Mouse (Mus musculus) embryonic fibroblast, embryonic 13.5 days (primary cell): ENCODE measurements around the gene Zc3hav1.

Source experiments
- CTCF ChIP-seq: IDR thresholded peaks from 2 replicates; pipeline ENCODE4 v1.5.1; 2011; ENCODE audit warnings: mild to moderate bottlenecking, control low read depth, low read length, moderate library complexity, borderline replicate concordance; ENCODE audit not compliant: insufficient read depth
- POLR2A ChIP-seq: IDR thresholded peaks from 2 replicates; pipeline ENCODE4 v1.6.1; 2011; ENCODE audit warnings: low read depth, mild to moderate bottlenecking, control low read depth, low read length, moderate library complexity

GRCm38 (mm10) chr6:38264466-38264865 is 89.9 kb downstream of the Zc3hav1 start:
- TF ChIP-seq CTCF (no peak), POLR2A (no peak)
